Mouse (Mus musculus) left cerebral cortex, postnatal 14 days (tissue): ENCODE data around the gene Gm17349. TPM values are rescaled to one million over a fixed set of nuclear protein-coding genes. Genes with fewer than 3 reads are reported as not detected.

Experiments
- DNase-seq, 2 experiments: peaks; one replicate each; pipeline ENCODE4 v3.0.0; 2021 to 2022; ENCODE audit warnings: low spot score in 2 of 2, mixed read lengths in 1 of 2
- intact Hi-C: fragments of 180-260 bp; cut with DNase I; formaldehyde crosslinking; loops from one replicate; pipeline ENCODE4 v1.15.1; 2025
- total RNA-seq, 2 experiments: library from RNA; stranded (reverse); gene quantifications; 2 replicates each; pipeline ENCODE4 v1.2.3; 2021

The Gm17349 gene
- total RNA-seq, 2 experiments from 2014 or later: 5.6 to 8.1 TPM

DNA sequence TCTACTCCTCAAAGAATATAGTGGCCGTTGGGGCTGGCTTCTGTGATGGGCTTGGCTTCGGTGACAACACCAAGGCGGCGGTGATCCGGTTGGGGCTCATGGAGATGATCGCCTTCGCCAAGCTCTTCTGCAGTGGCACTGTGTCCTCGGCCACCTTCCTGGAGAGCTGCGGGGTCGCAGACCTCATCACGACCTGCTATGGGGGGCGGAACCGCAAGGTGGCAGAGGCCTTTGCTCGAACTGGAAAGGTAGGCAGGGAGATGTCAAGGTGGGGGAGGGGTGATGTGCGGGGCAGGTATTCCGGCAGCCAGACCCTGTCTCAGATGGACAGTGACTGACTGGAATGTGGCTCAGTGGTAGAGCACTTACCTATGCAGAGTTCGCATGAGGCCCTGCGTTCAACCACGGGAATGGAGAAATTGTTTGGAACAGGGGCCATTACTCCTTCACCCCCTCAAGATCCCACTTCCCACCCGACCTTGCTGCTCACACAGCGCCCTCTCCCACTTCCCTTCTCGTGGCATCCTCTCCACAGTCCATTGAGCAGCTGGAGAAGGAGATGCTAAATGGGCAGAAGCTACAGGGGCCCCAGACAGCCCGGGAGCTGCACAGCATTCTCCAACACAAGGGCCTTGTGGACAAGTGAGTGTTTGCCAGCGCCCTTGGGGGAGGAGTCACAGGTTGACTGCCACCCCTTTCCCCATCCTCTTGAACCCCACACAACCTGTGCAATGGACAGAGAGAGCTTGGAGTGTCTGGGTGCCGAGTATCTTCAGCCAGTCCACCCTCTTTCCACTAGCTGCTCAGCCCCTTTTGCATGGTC, 16.8 kb upstream of the Gm17349 start:
- intact Hi-C loops: no loop called here
- no peak for DNase-seq

GRCm38 (mm10) chr15:99719865-99720264, 14.6 kb upstream of the Gm17349 start:
- intact Hi-C loops: no loop called here
- no peak for DNase-seq

DNA sequence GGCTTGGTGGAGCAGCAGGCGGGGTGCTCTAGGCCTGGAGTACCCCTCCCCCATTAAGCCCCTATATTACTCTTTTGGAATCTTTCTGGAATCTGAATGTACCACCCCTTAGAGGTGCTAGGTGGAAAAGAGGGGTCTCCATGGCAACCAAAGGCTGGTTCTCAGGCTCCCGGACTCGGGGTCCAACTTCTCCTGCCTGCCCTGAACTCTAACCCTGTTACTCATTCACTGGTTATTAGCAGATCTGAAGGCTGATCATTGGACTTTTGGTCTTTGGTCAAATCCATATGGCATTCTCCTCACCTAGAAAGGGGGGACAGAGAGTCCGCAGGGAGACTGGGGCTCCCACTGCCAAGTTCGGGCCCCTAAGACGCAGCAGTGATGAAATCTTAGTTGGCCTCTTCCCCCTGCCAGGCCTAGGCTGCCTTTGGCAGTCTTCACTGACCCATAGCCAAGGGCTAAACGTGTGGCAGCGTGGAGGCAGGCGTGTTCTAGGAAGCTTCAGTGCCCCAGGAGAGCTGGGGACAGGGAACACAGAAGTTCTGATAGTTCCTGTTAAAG, 13.3 kb upstream of the Gm17349 start:
- intact Hi-C loops: no loop called here
- no peak for DNase-seq

DNA sequence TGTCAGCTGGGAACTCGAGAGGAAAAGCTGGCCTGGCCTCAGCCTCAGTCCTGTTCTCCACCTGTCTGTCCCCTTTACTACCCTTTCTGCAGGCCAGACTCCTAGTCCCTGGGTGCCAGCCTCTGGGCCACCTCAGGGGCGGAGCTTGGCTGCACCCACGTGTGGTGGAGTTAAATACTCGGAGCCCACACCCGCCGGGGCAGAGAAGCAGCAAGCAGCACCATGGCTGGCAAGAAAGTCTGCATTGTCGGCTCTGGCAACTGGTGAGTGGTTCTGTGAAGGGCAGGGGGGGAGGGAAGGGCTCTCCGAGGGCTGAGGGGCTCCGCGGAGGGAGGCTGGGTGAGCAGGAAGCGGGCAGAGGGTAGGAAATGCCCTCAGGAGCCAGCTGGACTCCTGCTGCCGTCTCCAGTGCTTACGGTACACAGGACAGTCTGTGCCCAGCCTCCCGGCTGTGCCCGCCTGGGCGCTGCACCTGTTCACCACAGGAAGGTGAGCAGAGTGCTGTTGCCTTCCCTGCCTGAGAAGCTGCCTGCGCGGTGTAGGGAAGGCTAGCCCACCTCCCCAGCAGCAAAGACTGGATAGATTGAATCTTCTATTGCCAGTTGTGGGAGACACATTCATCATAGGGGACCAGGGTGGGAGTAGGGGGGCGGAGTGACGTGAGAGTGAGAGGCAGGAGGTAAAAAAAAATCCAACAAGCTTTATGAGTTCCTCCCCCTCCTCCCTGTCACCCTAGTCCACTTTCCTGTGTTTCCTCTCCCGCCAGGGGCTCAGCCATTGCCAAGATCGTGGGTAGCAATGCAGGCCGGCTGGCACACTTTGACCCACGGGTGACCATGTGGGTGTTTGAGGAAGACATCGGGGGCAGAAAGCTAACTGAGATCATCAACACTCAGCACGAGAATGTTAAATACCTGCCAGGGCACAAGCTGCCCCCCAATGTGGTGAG, 12.4 kb upstream of the Gm17349 start, which contains the start of gene Gpd1:
Gene Gpd1 (plus strand): TSS at position 130 of the 949 bp plus-strand sequence.
- intact Hi-C loops: no loop called here
- peak; percentile 49 to 72 for DNase-seq

DNA sequence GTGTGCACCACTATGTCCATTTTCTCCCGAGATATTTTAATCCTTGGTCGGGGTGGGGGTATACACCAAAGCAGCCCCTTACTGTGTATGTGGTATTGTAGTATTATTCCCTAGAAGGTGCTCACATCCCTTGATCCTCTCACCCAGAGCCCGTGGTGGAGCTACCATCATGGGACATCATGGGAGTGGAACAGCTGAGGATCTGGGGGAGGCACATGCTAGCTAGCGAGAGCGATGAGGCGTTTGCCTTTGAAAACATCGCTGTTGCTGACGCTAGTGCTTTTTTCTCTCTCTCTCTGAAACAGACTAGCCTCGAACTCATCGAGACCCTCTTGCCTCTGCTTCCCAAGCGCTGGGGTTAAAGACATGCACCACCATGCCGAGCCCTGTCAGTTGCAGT, 11.5 kb upstream of the Gm17349 start:
- intact Hi-C loops: no loop called here
- peak in 1 of 2 experiments; percentile 56 for DNase-seq

DNA sequence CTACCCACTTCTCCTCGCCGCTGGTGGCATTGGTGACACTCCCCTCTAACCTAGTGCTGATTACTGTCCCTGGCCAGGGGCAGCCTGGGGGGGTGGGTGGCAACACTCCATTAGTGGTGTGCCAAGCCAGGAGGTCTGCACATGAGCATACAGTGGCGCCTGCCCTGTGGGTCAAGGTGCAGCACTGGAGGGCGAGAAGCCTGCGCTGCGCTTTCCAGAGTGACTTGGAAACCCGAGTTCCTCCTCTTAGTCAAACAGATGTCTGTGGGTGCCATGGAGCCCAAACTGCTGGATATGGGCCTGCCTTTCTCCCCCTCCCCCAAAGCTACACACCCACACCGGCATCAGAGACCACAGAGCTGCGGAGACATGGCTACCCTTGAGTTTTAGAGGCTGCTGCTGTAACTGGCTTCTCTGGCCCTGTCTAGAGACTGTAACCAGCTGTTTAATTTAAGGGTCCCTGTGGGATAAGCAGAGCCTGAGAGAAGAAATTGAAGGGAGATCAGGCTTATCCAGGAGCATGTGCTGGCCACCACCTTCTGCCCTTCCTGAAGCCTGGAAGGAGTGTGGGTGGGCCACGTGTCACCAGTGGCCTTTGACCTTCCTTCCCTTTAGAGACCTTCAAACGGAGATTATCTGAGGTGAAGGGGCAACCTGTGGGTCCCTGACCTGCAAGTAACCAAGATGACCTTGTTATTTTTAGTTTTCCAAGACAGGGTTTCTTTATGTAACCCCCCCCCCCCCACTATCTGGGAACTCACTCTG, 10.9 kb upstream of the Gm17349 start:
- peak; percentile 43 to 65 for DNase-seq
- intact Hi-C loops: no loop called here

GRCm38 (mm10) chr15:99715361-99715865, 10.1 kb upstream of the Gm17349 start:
- DNase-seq: peak; percentile 70 to 81
- intact Hi-C loops: no loop called here

DNA sequence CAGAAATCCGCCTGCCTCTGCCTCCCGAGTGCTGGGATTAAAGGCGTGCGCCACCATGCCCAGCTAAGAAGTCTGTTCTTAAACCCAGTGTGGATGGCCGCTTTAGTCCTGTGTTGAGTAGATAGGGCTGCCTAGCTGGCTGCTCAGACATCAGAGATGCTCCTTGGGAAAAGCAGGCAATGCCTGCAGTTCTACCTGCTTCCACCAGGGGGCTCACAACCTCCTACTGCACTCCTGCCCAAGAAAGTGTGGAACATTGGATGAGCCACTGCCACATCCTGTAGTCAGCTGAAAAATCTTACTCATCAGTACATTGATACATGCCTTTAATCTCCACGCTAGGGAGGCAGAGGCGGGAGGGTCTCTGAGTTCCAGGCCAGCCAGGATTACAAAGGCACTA, 9.6 kb upstream of the Gm17349 start:
- peak; percentile 91 to 96 for DNase-seq
- intact Hi-C loops: no loop called here

DNA sequence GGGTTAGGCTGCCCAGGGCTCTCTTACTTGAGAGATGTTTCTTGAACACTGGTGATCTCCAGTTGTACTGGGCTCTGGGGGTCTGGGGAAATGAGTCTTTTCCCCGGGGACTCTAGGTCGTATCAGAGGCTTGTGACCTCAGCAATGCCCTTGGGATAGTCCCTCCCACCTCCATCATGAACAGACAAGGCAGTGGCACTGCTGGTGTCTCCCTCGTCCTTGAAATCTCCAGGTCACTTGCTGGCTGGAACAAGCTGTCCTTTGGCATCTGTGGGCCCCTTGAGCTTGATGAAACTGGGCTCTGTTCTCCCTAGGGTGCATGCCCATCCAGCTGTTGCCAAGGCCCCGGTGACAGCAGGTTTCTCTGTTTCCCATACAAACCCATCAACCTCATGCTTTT, 8.9 kb upstream of the Gm17349 start:
- intact Hi-C loops: no loop called here
- DNase-seq: no peak

DNA sequence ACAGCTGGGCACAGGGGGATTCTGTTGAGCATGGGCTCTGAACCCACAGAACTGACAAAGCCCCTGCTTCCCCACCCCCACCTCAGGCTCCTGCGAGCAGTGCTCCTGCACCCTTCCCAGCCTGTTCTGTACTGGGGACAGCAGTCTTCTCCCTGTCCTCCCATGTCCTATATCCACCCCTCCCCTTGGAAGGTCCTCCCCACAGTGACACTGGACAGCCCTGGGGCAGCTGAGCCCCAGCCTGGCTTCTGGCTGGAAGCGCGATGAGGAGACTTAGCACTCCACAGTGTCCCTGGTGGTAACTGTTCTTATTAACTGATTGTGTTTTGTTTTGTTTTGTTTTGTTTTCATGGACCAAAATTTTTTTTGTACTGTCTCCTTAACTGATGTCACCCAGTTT, 8.3 kb upstream of the Gm17349 start:
- intact Hi-C loops: no loop called here
- no peak for DNase-seq

DNA sequence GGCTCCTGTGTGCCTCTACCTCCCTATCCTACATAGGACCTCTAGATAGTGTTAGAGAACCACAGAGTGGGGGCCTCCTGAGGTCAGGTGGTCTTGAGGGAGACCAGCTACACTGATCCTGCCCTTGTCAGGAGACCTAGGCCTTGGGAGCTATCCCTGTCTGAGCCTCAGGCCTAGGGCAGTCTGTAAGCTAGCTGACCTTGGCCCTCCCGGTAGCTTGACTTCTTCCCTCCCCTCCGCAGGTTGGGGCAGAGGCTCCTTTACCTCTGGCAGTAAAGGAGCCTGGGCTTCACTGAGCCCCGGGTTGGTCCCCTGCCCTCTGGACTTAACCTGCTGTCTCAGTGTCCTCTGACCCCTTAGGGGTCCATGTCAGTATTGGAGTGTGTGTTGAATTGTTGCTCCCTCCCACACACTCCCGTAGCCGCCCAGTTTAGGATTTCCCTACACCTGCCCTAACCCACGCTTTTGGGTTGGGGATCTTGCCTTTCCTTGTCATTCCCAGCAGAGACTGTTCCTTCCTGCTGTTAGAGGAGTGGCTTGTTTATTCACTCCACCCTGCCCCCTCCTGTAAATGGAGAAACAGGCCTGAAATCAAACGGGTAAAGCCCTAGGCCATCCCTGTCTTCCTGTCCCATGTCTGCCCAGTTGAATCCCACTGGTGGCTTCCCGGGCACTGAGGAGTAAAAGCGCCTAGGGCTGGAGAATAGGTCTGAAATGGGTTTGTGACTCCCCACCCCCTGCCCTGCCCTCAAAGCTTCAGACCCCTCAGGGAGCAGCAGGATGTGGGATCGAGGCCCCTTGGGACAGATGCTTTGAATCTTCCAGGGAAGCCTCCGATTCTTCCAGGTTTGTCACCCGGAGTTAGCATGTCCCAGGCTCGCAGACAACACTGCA, 7.6 kb upstream of the Gm17349 start:
- DNase-seq: no peak
- intact Hi-C loops: no loop called here

- DNase-seq: no peak
- intact Hi-C loops: no loop called here
Measured at GRCm38 (mm10) chr15:99711491-99711890, 6.2 kb upstream of the Gm17349 start.

GRCm38 (mm10) chr15:99710221-99711190, 5.2 kb upstream of the Gm17349 start:
- DNase-seq: no peak
- intact Hi-C loops: no loop called here

DNA sequence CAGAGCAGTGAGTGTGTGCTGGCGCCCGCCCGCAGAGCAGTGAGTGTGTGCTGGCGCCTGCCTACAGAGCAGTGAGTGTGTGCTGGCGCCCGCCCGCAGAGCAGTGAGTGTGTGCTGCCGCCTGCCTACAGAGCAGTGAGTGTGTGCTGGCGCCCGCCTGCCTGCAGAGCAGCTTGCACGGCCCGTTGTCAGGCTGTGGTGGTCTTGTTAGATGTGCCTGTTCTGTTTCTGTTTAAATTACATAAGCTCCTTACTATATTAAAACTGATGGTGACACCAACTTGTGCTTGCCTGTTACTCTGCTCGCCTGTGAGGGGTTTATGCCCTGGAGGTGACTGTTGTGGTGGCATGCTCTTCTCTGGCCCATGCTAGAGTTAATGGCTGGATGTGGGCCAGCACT, 2.9 kb upstream of the Gm17349 start:
- no peak for DNase-seq
- intact Hi-C loops: no loop called here

DNA sequence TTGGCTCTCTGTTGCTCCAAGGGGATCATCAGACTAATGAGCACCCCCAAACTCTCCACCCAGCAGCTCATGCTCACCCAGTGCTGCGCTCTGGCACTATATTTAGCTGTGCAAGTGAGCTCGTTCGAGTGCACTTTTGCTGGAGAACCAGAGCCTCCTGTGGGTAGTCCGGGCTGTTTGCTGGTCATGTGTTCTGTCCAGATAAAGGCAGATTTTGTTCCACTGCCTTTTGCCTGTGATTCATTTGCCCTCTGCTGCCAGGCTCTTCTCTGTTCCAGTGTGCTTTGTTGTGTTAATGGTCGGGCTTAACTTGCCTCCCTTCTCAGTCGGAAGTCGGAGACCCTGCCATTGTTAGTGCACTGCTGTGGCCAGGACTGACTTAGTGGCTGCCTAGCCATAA, 409 bp downstream of the Gm17349 start:
- DNase-seq: peak in 1 of 2 experiments; percentile 47
- intact Hi-C loops: no loop called here

GRCm38 (mm10) chr15:99704041-99704681, 1.1 kb downstream of the Gm17349 start:
- intact Hi-C loops: no loop called here

DNA sequence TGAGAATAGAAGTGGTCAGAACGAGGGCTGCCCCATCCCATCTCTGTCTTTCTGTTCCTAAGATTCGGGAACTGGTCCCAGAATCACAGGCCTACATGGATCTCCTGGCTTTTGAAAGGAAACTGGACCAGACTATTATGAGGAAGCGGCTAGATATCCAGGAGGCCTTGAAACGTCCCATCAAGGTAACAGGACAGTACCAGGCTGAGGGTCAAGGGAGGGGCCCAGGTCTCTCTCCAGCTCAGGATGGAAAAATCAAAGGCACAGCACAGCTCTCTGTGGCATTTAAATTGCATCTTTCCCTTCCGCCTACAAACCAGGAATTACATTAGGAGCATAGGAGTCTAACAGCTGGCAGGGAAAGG, 1.6 kb downstream of the Gm17349 start:
- intact Hi-C loops: no loop called here
- no peak for DNase-seq

More at GRCm38 (mm10) chr15:99704041-99704681, 1.1 kb downstream of the Gm17349 start:
- peak; percentile 60 to 72 for DNase-seq
